Mouse (Mus musculus): ENCODE results near the gene Slc44a5.
"Not testable (repeated sequence)": the region's sequence is repeated elsewhere in the genome, so short reads cannot be mapped to it uniquely, and the experiment has no call there.

Slc44a5 gene

GRCm38 (mm10) chr3:154215309-154215708, 242.1 kb downstream of the Slc44a5 start:
- no peak for DNase-seq (ENCODE audit: low read depth, low spot score)

GRCm38 (mm10) chr3:154215779-154216178, 242.5 kb downstream of the Slc44a5 start:
- DNase-seq (ENCODE audit: low read depth, low spot score) = no peak

- no peak for DNase-seq (ENCODE audit: low read depth, low spot score)
Observed at GRCm38 (mm10) chr3:154222141-154222591, 248.9 kb downstream of the Slc44a5 start.

GRCm38 (mm10) chr3:154222688-154223087, 249.5 kb downstream of the Slc44a5 start:
- no peak for DNase-seq (ENCODE audit: low read depth, low spot score)

GRCm38 (mm10) chr3:154226100-154226752, 253.0 kb downstream of the Slc44a5 start:
- peak; percentile 69 for DNase-seq (ENCODE audit: low read depth, low spot score)

GRCm38 (mm10) chr3:154244932-154245331, 271.7 kb downstream of the Slc44a5 start:
- no peak for DNase-seq (ENCODE audit: low read depth, low spot score)

- no peak for DNase-seq (ENCODE audit: low read depth, low spot score)
Observed at GRCm38 (mm10) chr3:154251486-154251885, 278.2 kb downstream of the Slc44a5 start.

- no peak for DNase-seq (ENCODE audit: low read depth, low spot score)
Observed at GRCm38 (mm10) chr3:154252219-154252618, 279.0 kb downstream of the Slc44a5 start.

GRCm38 (mm10) chr3:154254187-154254586, 281.0 kb downstream of the Slc44a5 start:
- not testable (repeated sequence) for DNase-seq (ENCODE audit: low read depth, low spot score)

- DNase-seq (ENCODE audit: low read depth, low spot score) = no peak
Observed at GRCm38 (mm10) chr3:154257312-154257711, 284.1 kb downstream of the Slc44a5 start.

GRCm38 (mm10) chr3:154268313-154268712, 295.1 kb downstream of the Slc44a5 start:
- DNase-seq (ENCODE audit: low read depth, low spot score) = no peak

GRCm38 (mm10) chr3:154269757-154270366, 296.6 kb downstream of the Slc44a5 start:
- DNase-seq (ENCODE audit: low read depth, low spot score) = peak; percentile 50

- DNase-seq (ENCODE audit: low read depth, low spot score) = no peak
Observed at GRCm38 (mm10) chr3:154274681-154275080, 301.4 kb downstream of the Slc44a5 start.

GRCm38 (mm10) chr3:154284260-154284659, 311.0 kb downstream of the Slc44a5 start:
- no peak for DNase-seq (ENCODE audit: low read depth, low spot score)

GRCm38 (mm10) chr3:154285351-154285750, 312.1 kb downstream of the Slc44a5 start:
- DNase-seq (ENCODE audit: low read depth, low spot score) = no peak

- no peak for DNase-seq (ENCODE audit: low read depth, low spot score)
Observed at GRCm38 (mm10) chr3:154287217-154287616, 314.0 kb downstream of the Slc44a5 start.

- no peak for DNase-seq (ENCODE audit: low read depth, low spot score)
Observed at GRCm38 (mm10) chr3:154288429-154289069, 315.3 kb downstream of the Slc44a5 start.

GRCm38 (mm10) chr3:154290351-154290750, 317.1 kb downstream of the Slc44a5 start:
- no peak for DNase-seq (ENCODE audit: low read depth, low spot score)

- DNase-seq (ENCODE audit: low read depth, low spot score) = no peak
Observed at GRCm38 (mm10) chr3:154292126-154292525, 318.9 kb downstream of the Slc44a5 start.

GRCm38 (mm10) chr3:154293839-154294490, 320.7 kb downstream of the Slc44a5 start:
- no peak for DNase-seq (ENCODE audit: low read depth, low spot score)

GRCm38 (mm10) chr3:154294924-154295834, 321.9 kb downstream of the Slc44a5 start:
- DNase-seq (ENCODE audit: low read depth, low spot score) = no peak
